Mouse (Mus musculus): ENCODE measurements around the gene Angel2.
A peak's percentile ranks its signal among the peaks of the same experiment; 100 is the strongest.

The Angel2 gene

DNA sequence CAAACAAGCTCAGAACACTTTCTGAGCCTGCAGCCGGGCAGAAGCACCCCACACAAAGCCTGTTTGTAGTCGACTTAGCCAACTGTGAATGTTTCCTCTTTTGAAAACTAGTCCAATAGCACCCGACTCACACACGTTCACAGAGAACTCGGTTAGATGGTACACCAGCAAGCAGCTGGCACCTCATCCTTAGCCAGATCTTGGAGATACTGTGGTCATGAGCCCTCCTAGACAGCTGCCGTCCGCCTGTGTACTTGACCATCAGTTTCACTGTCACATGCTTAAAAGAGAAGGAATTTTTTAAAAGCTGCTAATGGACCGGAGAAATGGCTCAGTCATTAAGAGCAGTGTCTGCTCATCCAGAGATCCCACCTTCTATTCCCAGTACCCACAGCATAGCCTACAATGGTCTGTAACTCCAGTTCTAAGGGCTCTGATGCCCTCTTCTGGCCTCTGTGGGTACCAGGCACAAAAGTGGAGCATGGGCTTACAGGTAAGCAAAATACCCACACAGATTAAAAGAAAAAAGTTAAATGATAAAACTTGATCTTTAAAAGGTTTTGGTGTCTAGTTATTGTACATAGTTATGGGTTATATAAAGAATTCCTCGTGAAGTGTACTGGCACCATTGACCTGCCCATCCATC, 64.6 kb downstream of the Angel2 start:
- DNase-seq = no peak

DNA sequence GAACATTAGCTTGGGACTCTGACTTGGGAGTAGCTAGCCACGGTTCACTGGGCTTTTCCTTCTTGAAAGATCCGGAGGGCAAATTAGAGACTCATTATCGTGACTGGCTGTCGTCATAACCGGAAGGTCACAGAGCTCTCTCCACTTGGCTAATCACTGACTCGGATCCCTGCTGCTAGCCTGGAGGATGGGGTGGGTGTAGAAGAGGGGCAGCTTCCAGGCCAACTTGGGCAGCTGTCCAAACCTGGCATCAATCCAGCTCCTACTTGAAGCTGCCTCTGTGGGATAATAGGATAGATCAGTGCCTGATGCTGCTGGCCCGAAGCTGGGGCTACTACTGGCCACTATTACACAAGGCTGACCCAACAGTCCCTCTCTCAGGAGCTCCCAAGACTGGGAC, 70.6 kb downstream of the Angel2 start:
- peak; percentile 31 for DNase-seq

DNA sequence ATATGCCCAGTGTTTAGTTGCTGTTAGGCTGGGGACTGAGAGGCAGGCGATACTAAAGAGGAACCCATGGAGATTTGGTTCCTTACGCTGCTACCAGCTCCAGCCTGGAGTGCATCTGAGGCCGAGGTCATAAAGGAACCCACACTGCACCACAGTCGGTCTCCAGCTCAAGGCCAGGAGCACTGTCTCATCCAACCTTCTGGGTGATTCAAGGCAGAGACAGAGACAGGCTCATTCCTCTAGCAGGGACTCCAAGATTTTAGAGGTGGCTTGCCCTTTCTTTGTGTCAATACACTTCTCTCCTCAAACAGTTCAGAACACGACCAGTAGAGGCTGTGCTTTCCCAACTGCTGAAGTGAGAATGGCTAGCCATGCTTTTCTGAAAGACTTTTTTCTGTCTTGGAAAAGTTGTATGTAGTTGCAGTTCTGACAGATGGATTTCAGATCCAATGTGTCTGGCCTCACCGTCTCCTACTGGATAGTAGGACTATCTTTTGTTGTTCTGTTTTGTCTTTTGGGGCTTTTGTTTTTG, 71.5 kb downstream of the Angel2 start:
- DNase-seq = no peak

Data from cerebellum, adult 9-11 months (tissue).